Mouse (Mus musculus) cerebellum, postnatal 36 days (tissue): Measurements from ENCODE around the gene Defb10.
"Not testable (repeated sequence)": the region's sequence is repeated elsewhere in the genome, so short reads cannot be mapped to it uniquely, and the experiment has no call there.

Experiments used
- DNase-seq, 2 experiments: peaks; one replicate each; pipeline ENCODE4 v3.0.0; 2021 to 2022; ENCODE audit warnings: mixed read lengths in 2 of 2

Defb10 gene

GRCm38 (mm10) chr8:21858586-21858985 is at the start of gene Defb10:
Gene Defb10, plus strand, starts transcription at chr8:21858901.
- DNase-seq, result not testable (repeated sequence)

- DNase-seq, result not testable (repeated sequence)
Observed at GRCm38 (mm10) chr8:21885321-21885720, 26.6 kb downstream of the Defb10 start, which contains the start of gene Defb9. Gene Defb9, minus strand, starts transcription at chr8:21885421.

GRCm38 (mm10) chr8:21906290-21906689 is 47.6 kb downstream of the Defb10 start, which contains the start of gene Defb11:
Gene Defb11, minus strand, starts transcription at chr8:21906412.
- DNase-seq, result not testable (repeated sequence)
